Mouse (Mus musculus): Measurements from ENCODE around the gene Mab21l1.

DNA sequence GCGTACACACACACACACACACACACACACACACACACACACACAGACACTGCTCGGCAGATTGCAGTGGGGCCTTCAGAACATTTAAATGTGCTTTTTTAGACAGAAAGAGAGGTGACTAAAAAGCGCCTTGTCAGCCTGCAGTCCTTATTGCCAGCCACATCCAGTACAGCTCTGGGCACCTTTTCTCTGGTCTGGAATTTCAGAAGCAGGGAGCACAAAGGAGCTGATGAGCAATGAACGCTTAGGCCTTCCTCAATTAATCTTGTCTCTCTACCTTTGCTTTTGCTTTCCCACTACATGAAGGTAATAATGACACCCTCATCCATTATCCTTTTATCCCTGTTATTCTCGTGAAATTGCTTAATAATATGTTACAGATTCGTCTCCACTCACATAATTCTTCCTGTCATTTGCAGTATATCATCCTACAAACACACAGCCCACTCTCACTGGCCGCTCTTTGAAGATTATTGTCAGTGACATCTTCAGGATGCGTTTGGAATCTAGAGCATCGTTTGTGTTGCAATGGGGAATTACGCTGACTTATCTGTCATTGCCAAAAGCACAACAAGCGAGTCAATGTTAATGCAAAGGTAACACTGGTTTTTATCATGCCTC, 31.8 kb upstream of the Mab21l1 start:
- TF ChIP-seq POLR2A (IDR thresholded peaks at IDR 0.05; ENCODE audit: low read depth, low read length) (no peak), CTCF (IDR thresholded peaks at IDR 0.05; ENCODE audit: extremely low read depth, insufficient read length, insufficient replicate concordance, low read depth, low read length) (no peak)

Data from small intestine, adult 2 months (tissue).